Mouse (Mus musculus): Measurements from ENCODE around the gene Olfr364-ps1.

DNA sequence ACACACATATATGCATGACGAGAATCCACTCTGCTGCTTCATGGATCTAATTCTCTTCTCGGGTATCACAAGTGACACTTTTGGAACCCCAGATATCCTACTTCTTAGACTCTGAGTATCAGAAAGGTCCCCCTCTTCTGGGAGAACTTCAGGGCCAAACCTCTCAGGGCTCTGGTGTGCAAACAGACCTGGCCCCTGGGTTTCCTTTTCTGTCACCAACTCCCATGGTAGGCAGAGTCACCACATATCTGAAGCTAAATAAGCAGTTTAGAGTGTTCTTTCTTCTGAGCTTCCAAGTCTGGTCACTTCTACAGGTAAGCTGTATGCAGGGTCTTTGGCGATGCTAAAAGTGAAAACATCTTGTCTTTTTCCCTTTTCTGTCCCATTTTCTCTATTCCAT is 48.8 kb downstream of the Olfr364-ps1 start, which contains the start of gene Olfr365:
- TF ChIP-seq CTCF (IDR thresholded peaks at IDR 0.05; ENCODE audit: borderline replicate concordance, insufficient read depth, low read depth, low read length) (no peak), POLR2A (IDR thresholded peaks at IDR 0.05; ENCODE audit: borderline replicate concordance, insufficient read depth, low read length) (no peak)
